Mouse (Mus musculus) thymus, adult 2 months (tissue): ENCODE measurements around the gene Nhp2.

Source experiments
- CTCF ChIP-seq: fragments of 200-500 bp; IDR thresholded peaks from 2 replicates; pipeline ENCODE4 v1.5.1; 2012; ENCODE audit warnings: mild to moderate bottlenecking, control low read depth, low read length, moderate library complexity, borderline replicate concordance; ENCODE audit not compliant: control insufficient read depth, poor library complexity, insufficient read depth; ENCODE audit errors: extremely low read depth
- POLR2A ChIP-seq: fragments of 200-500 bp; IDR thresholded peaks from 2 replicates; pipeline ENCODE4 v1.6.1; 2012; ENCODE audit warnings: mild to moderate bottlenecking, low read length, control low read depth, moderate library complexity; ENCODE audit not compliant: control insufficient read depth, poor library complexity, insufficient read depth; ENCODE audit errors: extremely low read depth

DNA sequence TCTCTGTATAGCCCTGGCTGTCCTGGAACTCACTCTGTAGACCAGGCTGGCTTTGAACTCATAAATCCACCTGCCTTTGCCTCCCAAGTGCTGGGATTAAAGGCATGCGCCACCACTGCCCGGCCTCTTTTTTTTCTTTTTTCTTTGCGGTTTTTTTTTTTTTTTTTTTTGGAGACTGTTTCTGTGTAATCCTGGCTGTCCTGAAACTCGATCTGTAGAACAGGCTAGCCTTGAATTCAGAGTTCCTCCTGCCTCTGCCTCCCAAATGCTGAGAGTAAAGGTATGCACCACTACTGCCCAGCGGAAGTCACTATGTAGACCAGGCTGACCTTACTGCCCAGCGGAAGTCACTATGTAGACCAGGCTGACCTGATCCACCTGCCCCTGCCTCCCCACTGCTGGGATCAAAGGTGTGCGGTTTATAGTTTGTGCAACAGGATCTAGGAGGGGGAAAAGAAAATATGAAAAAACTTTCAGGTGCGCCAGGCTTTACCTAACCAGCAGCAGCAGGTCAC, 584 bp upstream of the Nhp2 start:
- TF ChIP-seq POLR2A (no peak), CTCF (no peak)
